Mouse (Mus musculus) lung, adult 2 months (tissue): Measurements from ENCODE around the gene Npff.

Experiments
- CTCF ChIP-seq: fragments of 200-500 bp; IDR thresholded peaks from 2 replicates; pipeline ENCODE4 v1.5.1; 2011; ENCODE audit warnings: mild to moderate bottlenecking, low read length, control low read depth; ENCODE audit not compliant: insufficient read depth
- POLR2A ChIP-seq: fragments of 200-500 bp; IDR thresholded peaks from 2 replicates; pipeline ENCODE4 v1.6.1; 2011; ENCODE audit warnings: low read depth, mild to moderate bottlenecking, control low read depth, low read length, borderline replicate concordance; ENCODE audit errors: extremely low read depth

DNA sequence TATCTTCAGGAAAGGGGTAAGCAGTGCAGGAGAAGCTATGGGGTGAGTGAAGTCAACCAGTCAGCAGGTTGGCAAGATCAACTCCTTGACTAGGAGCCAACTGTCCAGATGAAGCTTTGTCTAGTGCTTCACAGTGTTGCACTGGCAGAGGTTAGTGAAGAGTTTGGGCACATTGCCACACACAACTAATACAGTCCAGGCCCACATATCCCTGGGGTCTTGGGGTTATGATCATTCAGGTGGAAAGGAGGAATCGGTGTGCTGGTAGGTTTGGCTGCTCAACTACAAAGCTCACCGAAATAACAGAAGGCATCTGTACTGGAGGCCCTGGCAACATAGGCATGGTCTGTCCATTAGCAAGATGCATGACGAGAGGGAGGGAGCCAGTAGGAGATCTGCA is 22.7 kb upstream of the Npff start:
- TF ChIP-seq CTCF (no peak), POLR2A (no peak)
